Mouse (Mus musculus): ENCODE results near the gene Slc7a1. TPM values are rescaled to one million over a fixed set of nuclear protein-coding genes. Genes with fewer than 3 reads are reported as not detected.
A peak's percentile ranks its signal among the peaks of the same experiment; 100 is the strongest.

Slc7a1 gene
- total RNA-seq, 2 experiments from 2014 or later, result 22.7 to 46.1 TPM

- no peak for ATAC-seq (replicated peaks; ENCODE audit: low FRiP score, low TSS enrichment, poor library complexity, severe bottlenecking)
Measured at GRCm38 (mm10) chr5:148397418-148397817, 2.3 kb downstream of the Slc7a1 start.

GRCm38 (mm10) chr5:148393316-148393715, 6.4 kb downstream of the Slc7a1 start:
- no peak for ATAC-seq (replicated peaks; ENCODE audit: low FRiP score, low TSS enrichment, poor library complexity, severe bottlenecking)

- ATAC-seq (replicated peaks; ENCODE audit: low FRiP score, low TSS enrichment, poor library complexity, severe bottlenecking), result no peak
Measured at GRCm38 (mm10) chr5:148392831-148393230, 6.9 kb downstream of the Slc7a1 start.

GRCm38 (mm10) chr5:148389007-148389970, 10.4 kb downstream of the Slc7a1 start:
- ATAC-seq (replicated peaks; ENCODE audit: low FRiP score, low TSS enrichment, poor library complexity, severe bottlenecking), result peak; percentile 92

- ATAC-seq (replicated peaks; ENCODE audit: low FRiP score, low TSS enrichment, poor library complexity, severe bottlenecking), result peak; percentile 54
Measured at GRCm38 (mm10) chr5:148388251-148389006, 11.3 kb downstream of the Slc7a1 start.

GRCm38 (mm10) chr5:148387820-148388219, 11.9 kb downstream of the Slc7a1 start:
- ATAC-seq (replicated peaks; ENCODE audit: low FRiP score, low TSS enrichment, poor library complexity, severe bottlenecking), result no peak

- ATAC-seq (replicated peaks; ENCODE audit: low FRiP score, low TSS enrichment, poor library complexity, severe bottlenecking), result no peak
Measured at GRCm38 (mm10) chr5:148386471-148386870, 13.2 kb downstream of the Slc7a1 start.

GRCm38 (mm10) chr5:148384501-148385055, 15.1 kb downstream of the Slc7a1 start:
- ATAC-seq (replicated peaks; ENCODE audit: low FRiP score, low TSS enrichment, poor library complexity, severe bottlenecking), result no peak

- no peak for ATAC-seq (replicated peaks; ENCODE audit: low FRiP score, low TSS enrichment, poor library complexity, severe bottlenecking)
Measured at GRCm38 (mm10) chr5:148383841-148384500, 15.7 kb downstream of the Slc7a1 start.

- no peak for ATAC-seq (replicated peaks; ENCODE audit: low FRiP score, low TSS enrichment, poor library complexity, severe bottlenecking)
Measured at GRCm38 (mm10) chr5:148381083-148381482, 18.6 kb downstream of the Slc7a1 start.

- no peak for ATAC-seq (replicated peaks; ENCODE audit: low FRiP score, low TSS enrichment, poor library complexity, severe bottlenecking)
Measured at GRCm38 (mm10) chr5:148380246-148380504, 19.5 kb downstream of the Slc7a1 start.

GRCm38 (mm10) chr5:148379455-148380245, 20.1 kb downstream of the Slc7a1 start:
- peak; percentile 89 for ATAC-seq (replicated peaks; ENCODE audit: low FRiP score, low TSS enrichment, poor library complexity, severe bottlenecking)

GRCm38 (mm10) chr5:148378707-148379106, 21.0 kb downstream of the Slc7a1 start:
- no peak for ATAC-seq (replicated peaks; ENCODE audit: low FRiP score, low TSS enrichment, poor library complexity, severe bottlenecking)

- no peak for ATAC-seq (replicated peaks; ENCODE audit: low FRiP score, low TSS enrichment, poor library complexity, severe bottlenecking)
Measured at GRCm38 (mm10) chr5:148378232-148378508, 21.5 kb downstream of the Slc7a1 start.

- no peak for ATAC-seq (replicated peaks; ENCODE audit: low FRiP score, low TSS enrichment, poor library complexity, severe bottlenecking)
Measured at GRCm38 (mm10) chr5:148377439-148378231, 22.1 kb downstream of the Slc7a1 start.

GRCm38 (mm10) chr5:148376358-148376757, 23.3 kb downstream of the Slc7a1 start:
- ATAC-seq (replicated peaks; ENCODE audit: low FRiP score, low TSS enrichment, poor library complexity, severe bottlenecking), result no peak

- no peak for ATAC-seq (replicated peaks; ENCODE audit: low FRiP score, low TSS enrichment, poor library complexity, severe bottlenecking)
Measured at GRCm38 (mm10) chr5:148375480-148375879, 24.2 kb downstream of the Slc7a1 start.

- ATAC-seq (replicated peaks; ENCODE audit: low FRiP score, low TSS enrichment, poor library complexity, severe bottlenecking), result no peak
Measured at GRCm38 (mm10) chr5:148373092-148373685, 26.5 kb downstream of the Slc7a1 start.
